In genomic region chr6:144323372-144323771, GRCm38 (mm10) we compare ENCODE assay signal across 23 mouse cellular contexts.
DNase-seq lines count a peak whose midpoint lies in the region; ATAC-seq and TF ChIP-seq lines count a peak whose summit lies in the region.
"Had no signal": no experiment of that assay in that cellular context is flagged by ENCODE, and none has a peak within 500 bp of the region (broad histone marks: within the 10 kb centered on the region; RNA-seq: fewer than 3 reads in every experiment).

No protein-coding gene starts in this region.

- no peak for ATAC-seq in intestine, embryonic 14.5 days (replicated peaks; ENCODE audit: low FRiP score, low TSS enrichment, low read depth)
- ATAC-seq in intestine, embryonic 15.5 days = no peak
- ATAC-seq in lung, embryonic 16.5 days (ENCODE audit: low read depth) = peak; percentile 47; the same call in 1 of the 2 replicates
- ATAC-seq in lung, postnatal 0 days = no peak
- ATAC-seq in stomach, embryonic 15.5 days (ENCODE audit: insufficient read depth, low FRiP score, low read depth) = peak; percentile 56; the same call in 1 of the 2 replicates

- intact Hi-C loops in heart, postnatal 10 days (cut with DNase I) = no loop called here

- no peak overlapping the region for H3K4me2 ChIP-seq in intestine, embryonic 14.5 days (ENCODE audit: low read length)
- no peak overlapping the region for H3K4me2 ChIP-seq in intestine, embryonic 15.5 days (replicated peaks)
- no peak overlapping the region for H3K4me2 ChIP-seq in lung, embryonic 16.5 days (ENCODE audit: low read depth, low read length)
- H3K4me2 ChIP-seq in lung, postnatal 0 days (replicated peaks; ENCODE audit: low read depth, low read length) = no peak overlapping the region
- no peak overlapping the region for H3K4me2 ChIP-seq in stomach, embryonic 15.5 days
- H3K4me2 ChIP-seq: embryonic facial prominence, embryonic 13.5 days; embryonic facial prominence, embryonic 15.5 days; forebrain, embryonic 12.5 days had no signal

- H3K4me1 ChIP-seq in intestine, embryonic 14.5 days (replicated peaks; ENCODE audit: control insufficient read depth, insufficient read depth, low read length) = no peaks in the 10 kb centered on the region
- H3K4me1 ChIP-seq in intestine, embryonic 15.5 days (replicated peaks) = no peaks in the 10 kb centered on the region
- peaks cover 6% of the 10 kb centered on the region for H3K4me1 ChIP-seq in lung, embryonic 16.5 days (replicated peaks; ENCODE audit: control insufficient read depth, insufficient read depth, low read length)
- H3K4me1 ChIP-seq in lung, postnatal 0 days (ENCODE audit: insufficient read depth, low read depth, low read length) = no peaks in the 10 kb centered on the region
- no peaks in the 10 kb centered on the region for H3K4me1 ChIP-seq in stomach, embryonic 15.5 days
- H3K4me1 ChIP-seq: embryonic facial prominence, embryonic 13.5 days; embryonic facial prominence, embryonic 15.5 days had no signal

- DNase-seq in heart, adult 11 months = peak; percentile 36
- no peak for DNase-seq in heart, postnatal 10 days
- DNase-seq in intestine, embryonic 14.5 days (ENCODE audit: low spot score) = peak; percentile 37
- DNase-seq in lung, postnatal 0 days (ENCODE audit: low spot score) = no peak
- no peak for DNase-seq in spleen, postnatal 4 days (ENCODE audit: low spot score in 2 of 2)
- DNase-seq: adrenal gland, adult 2 months; adrenal gland, postnatal 10 days; adrenal gland, postnatal 25 days; cerebellum, adult 11 months; cerebellum, adult 18-20 months; cerebellum, adult 8-10 months; cerebellum, adult 9-11 months; cerebellum, postnatal 14 days; cerebellum, postnatal 36 days; embryo, embryonic 11 days had no signal

- no peaks in the 10 kb centered on the region for H3K9me3 ChIP-seq in intestine, embryonic 14.5 days (ENCODE audit: control insufficient read depth, low read length)
- no peaks in the 10 kb centered on the region for H3K9me3 ChIP-seq in intestine, embryonic 15.5 days
- no peaks in the 10 kb centered on the region for H3K9me3 ChIP-seq in lung, embryonic 16.5 days (ENCODE audit: control insufficient read depth, low read length)
- H3K9me3 ChIP-seq in lung, postnatal 0 days (ENCODE audit: low read length) = no peaks in the 10 kb centered on the region
- no peaks in the 10 kb centered on the region for H3K9me3 ChIP-seq in stomach, embryonic 15.5 days
- H3K9me3 ChIP-seq: embryonic facial prominence, embryonic 13.5 days; embryonic facial prominence, embryonic 15.5 days; forebrain, embryonic 10.5 days; forebrain, embryonic 12.5 days had no signal

- H3K4me3 ChIP-seq in intestine, embryonic 14.5 days (ENCODE audit: low read depth, low read length) = no peak overlapping the region
- no peak overlapping the region for H3K4me3 ChIP-seq in intestine, embryonic 15.5 days (replicated peaks)
- no peak overlapping the region for H3K4me3 ChIP-seq in lung, embryonic 16.5 days (ENCODE audit: low read length)
- no peak overlapping the region for H3K4me3 ChIP-seq in lung, postnatal 0 days (ENCODE audit: low read depth, low read length)
- H3K4me3 ChIP-seq in stomach, embryonic 15.5 days (replicated peaks) = no peak overlapping the region
- H3K4me3 ChIP-seq: embryonic facial prominence, embryonic 13.5 days; embryonic facial prominence, embryonic 15.5 days; erythroblast, embryonic 14.5 days; forebrain, embryonic 10.5 days; forebrain, embryonic 12.5 days had no signal

- no peaks in the 10 kb centered on the region for H3K36me3 ChIP-seq in intestine, embryonic 14.5 days (ENCODE audit: control insufficient read depth, insufficient read depth, low read length)
- H3K36me3 ChIP-seq in intestine, embryonic 15.5 days = no peaks in the 10 kb centered on the region
- no peaks in the 10 kb centered on the region for H3K36me3 ChIP-seq in lung, embryonic 16.5 days (ENCODE audit: control insufficient read depth, insufficient read depth, low read length)
- H3K36me3 ChIP-seq in lung, postnatal 0 days (ENCODE audit: insufficient read depth, low read length) = no peaks in the 10 kb centered on the region
- H3K36me3 ChIP-seq in stomach, embryonic 15.5 days = no peaks in the 10 kb centered on the region
- H3K36me3 ChIP-seq: embryonic facial prominence, embryonic 13.5 days; embryonic facial prominence, embryonic 15.5 days; forebrain, embryonic 10.5 days; forebrain, embryonic 12.5 days had no signal

- WGBS in intestine, embryonic 14.5 days = 83% methylated on average over 4 of the region's 4 CpGs
- 73% methylated on average over 4 of the region's 4 CpGs for WGBS in intestine, embryonic 15.5 days
- 43% methylated on average over 4 of the region's 4 CpGs for WGBS in lung, embryonic 16.5 days
- WGBS in lung, postnatal 0 days = 59% methylated on average over 4 of the region's 4 CpGs
- 58% methylated on average over 4 of the region's 4 CpGs for WGBS in stomach, embryonic 15.5 days

- no peaks in the 10 kb centered on the region for H3K27me3 ChIP-seq in intestine, embryonic 14.5 days (replicated peaks; ENCODE audit: control insufficient read depth, insufficient read depth, low read length)
- no peaks in the 10 kb centered on the region for H3K27me3 ChIP-seq in intestine, embryonic 15.5 days (replicated peaks)
- no peaks in the 10 kb centered on the region for H3K27me3 ChIP-seq in lung, embryonic 16.5 days (ENCODE audit: control insufficient read depth, insufficient read depth, low read depth, low read length)
- no peaks in the 10 kb centered on the region for H3K27me3 ChIP-seq in lung, postnatal 0 days (replicated peaks; ENCODE audit: insufficient read depth, low read length)
- no peaks in the 10 kb centered on the region for H3K27me3 ChIP-seq in stomach, embryonic 15.5 days (replicated peaks)
- H3K27me3 ChIP-seq: embryonic facial prominence, embryonic 13.5 days; embryonic facial prominence, embryonic 15.5 days; forebrain, embryonic 12.5 days had no signal

- TF ChIP-seq CTCF in lung, postnatal 0 days (IDR thresholded peaks at IDR 0.05) = no peak

- H3K27ac ChIP-seq in intestine, embryonic 14.5 days (ENCODE audit: low read depth) = no peak overlapping the region
- no peak overlapping the region for H3K27ac ChIP-seq in intestine, embryonic 15.5 days
- H3K27ac ChIP-seq in lung, embryonic 16.5 days (ENCODE audit: low read length) = no peak overlapping the region
- no peak overlapping the region for H3K27ac ChIP-seq in lung, postnatal 0 days (ENCODE audit: low read length)
- no peak overlapping the region for H3K27ac ChIP-seq in stomach, embryonic 15.5 days
- H3K27ac ChIP-seq: embryonic facial prominence, embryonic 13.5 days; embryonic facial prominence, embryonic 15.5 days; forebrain, embryonic 10.5 days; forebrain, embryonic 12.5 days had no signal

- H3K9ac ChIP-seq in intestine, embryonic 14.5 days (ENCODE audit: low read length) = no peak overlapping the region
- H3K9ac ChIP-seq in intestine, embryonic 15.5 days = no peak overlapping the region
- H3K9ac ChIP-seq in lung, embryonic 16.5 days (ENCODE audit: low read length) = no peak overlapping the region
- no peak overlapping the region for H3K9ac ChIP-seq in lung, postnatal 0 days (replicated peaks; ENCODE audit: low read depth)
- H3K9ac ChIP-seq in stomach, embryonic 15.5 days = no peak overlapping the region
- H3K9ac ChIP-seq: embryonic facial prominence, embryonic 13.5 days; embryonic facial prominence, embryonic 15.5 days; forebrain, embryonic 12.5 days had no signal

- no peak for TF ChIP-seq EP300 in lung, postnatal 0 days (IDR thresholded peaks at IDR 0.05)

Comparison
In these comparisons a context has a peak if more than half of its experiments do, and no peak if none do; other contexts are left out.
1. DNase-seq: peak in heart, adult 11 months (single experiment) and intestine, embryonic 14.5 days (single experiment); none in heart, postnatal 10 days (0 of 2), lung, postnatal 0 days (single experiment) and spleen, postnatal 4 days (0 of 2).
2. ATAC-seq: peak in lung, embryonic 16.5 days (single experiment) and stomach, embryonic 15.5 days (single experiment); none in intestine, embryonic 14.5 days (single experiment), intestine, embryonic 15.5 days (single experiment) and lung, postnatal 0 days (single experiment).